Mouse (Mus musculus): ENCODE results near the gene Prrt2. TPM values are rescaled to one million over a fixed set of nuclear protein-coding genes. Genes with fewer than 3 reads are reported as not detected.

Gene Prrt2
- 1.7 and 5.9 TPM in 2 replicates for polyA plus RNA-seq (2012; ENCODE audit: low replicate concordance)

DNA sequence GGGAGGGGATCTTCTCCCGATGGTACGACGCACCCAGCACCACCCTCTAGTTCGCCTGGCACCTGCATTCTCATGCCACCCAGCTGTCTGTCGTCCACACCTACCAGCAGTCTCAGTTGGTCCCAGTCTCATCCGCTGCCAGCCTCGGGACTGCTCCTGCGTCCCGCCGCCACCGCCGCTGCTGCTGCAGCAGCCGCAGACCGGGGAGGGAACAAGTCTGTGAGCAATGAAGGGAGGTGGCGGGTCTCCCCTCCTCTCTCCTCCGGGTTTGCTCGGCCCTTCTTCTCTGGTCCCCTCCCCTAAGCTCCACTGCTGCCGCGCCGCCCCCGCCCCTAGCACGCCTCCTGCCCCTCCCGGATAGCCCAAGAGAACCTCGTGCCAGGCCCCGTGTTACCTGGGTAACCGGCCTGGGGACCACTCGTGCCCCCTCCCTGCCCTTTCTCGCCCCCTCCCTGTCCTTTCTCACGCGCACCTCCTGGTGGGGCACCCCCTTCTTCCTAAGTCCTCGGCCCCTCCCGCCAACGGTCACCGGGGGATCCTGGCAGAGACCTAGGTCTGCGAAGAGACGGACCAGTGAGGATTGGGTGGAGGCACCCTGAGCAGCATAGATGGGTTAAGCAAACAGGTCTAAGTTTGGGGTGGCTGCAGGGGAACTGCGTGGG lies at the start of gene Prrt2, which contains the start of gene Gm42742:
Prrt2 (minus strand) TSS at position 311 of the 662 bp plus-strand sequence.
Gm42742 (minus strand) TSS at position 197 of the 662 bp plus-strand sequence.

DNA sequence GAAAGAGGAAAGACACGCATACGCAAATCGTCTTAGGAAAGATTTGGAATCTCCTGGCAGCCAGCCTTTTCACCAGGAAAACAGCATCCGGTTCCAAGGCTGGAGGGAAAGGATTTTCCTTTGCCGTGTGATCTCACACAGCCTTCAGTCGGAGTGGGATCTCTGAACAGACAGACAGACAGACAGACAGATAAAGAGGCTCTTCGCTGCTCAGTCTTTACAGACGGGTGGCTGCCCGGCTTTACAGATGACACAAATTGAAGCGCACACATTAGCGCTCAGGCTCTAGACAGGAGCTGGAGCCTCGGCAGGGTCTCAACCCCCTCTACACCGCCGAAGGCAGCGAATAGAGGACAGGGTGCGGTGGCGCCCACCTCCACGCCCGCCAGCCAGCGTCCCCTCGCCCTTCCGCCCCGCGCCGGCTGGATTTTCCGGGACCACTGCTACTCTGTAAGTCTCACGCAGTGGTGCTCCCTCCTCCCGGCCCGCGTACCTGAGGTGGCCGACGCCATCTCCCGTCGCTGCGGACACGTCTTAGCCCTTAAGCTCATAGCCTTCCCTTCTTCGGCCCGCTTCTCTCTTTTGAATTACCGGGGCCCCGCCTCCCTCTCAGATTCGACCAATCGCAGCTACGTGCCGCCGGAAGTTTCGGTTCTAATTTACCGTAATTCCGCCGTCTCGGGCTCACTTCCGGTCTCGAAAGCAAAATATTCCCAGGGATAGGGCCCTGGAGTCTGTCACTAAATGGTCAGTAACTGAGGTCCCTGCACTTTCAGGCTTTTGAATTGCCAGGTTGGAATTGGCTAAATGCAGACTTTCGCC lies 21.1 kb upstream of the Prrt2 start, which contains the start of gene Kif22:
Kif22 (minus strand) TSS at position 621 of the 822 bp plus-strand sequence.

DNA sequence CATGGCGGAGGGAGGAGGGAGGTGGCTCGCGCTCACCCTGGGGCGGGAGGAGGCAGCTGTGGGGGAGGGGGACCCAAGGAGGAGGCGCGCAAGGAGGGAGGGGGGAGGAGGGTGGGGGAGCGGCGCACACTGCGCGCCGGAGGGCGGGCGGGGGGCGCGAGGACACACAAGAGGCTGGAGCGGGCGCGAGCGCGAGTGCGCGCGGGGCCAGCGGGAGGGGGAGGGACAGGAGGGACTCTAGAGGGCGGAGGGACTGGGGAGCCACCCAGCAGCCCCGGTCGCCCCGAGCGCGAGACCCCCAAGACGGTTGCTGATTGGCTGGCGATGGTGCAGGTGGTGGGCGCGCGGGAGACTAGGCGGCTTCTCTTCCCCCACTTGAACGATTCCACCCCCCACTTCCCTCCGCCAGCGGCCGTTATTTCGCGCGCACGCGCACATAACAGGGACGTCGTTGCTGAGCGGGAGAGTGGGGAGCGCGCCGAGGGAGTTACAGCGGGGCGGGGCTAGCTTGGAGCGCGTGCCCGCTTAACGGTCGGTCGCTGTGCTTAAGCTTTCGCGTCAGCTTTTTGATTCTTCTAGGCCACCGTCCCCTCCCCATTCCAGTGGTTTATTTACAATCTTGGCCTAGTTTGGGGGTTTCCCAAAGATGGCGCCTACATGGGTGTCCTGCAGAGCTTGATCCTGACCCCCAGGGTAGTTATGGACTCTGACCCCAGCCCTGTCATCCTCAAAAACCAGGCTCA lies 6.1 kb upstream of the Prrt2 start, which contains the start of gene Maz:
Maz (minus strand) TSS at position 54 of the 743 bp plus-strand sequence.

DNA sequence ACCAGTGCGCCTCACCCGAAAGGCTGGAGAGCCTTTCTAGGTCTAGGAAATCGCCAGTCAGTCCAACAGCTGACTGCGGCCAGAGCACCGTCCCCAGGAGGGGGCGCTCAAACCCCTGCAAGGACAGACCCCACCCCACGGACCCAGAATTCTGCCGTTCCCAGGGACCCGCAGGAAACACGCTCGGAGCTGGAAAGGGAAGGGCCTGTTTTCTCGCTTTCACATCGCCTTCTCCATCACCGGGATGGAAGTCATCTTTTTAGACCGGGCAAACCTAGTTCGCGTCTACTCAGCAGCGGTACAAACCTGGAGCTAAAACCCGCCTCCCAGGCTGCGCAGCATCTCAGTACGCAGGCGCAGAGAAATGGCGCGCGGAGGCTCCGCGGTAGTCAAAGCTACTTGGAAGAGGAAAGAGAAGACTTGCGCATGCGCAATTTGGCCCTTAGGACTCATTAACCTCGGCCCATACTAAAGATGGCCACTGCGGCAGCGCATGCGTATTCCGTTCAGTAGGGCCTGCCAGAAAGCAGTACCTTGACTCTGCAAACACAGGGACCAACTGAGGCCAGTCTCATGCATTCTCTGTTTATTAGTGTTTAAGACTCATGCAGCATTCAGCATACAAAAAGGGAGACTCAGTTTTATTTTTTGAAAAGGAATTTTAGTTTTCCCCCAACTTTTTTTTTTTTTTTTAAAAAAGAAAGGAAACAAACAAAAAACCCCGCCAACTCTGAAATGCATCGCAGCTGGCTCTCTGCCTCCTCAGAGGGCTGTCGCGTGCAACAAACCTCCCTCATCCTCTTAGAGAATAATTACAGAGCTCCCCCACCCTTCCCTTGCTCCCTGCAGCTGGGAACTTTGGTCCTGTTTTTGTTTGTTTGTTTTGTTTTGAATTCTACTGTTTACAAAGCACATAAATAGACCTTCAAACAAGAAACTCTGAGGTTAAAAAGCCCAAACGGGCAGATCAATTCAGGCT lies 3.8 kb downstream of the Prrt2 start, which contains the start of gene Pagr1a:
Pagr1a (minus strand) TSS at position 382 of the 979 bp plus-strand sequence.

DNA sequence TGATC lies 4.7 kb downstream of the Prrt2 start, which contains the start of gene Pagr1b:
Pagr1b (minus strand) TSS at position 4 of the 5 bp plus-strand sequence.

DNA sequence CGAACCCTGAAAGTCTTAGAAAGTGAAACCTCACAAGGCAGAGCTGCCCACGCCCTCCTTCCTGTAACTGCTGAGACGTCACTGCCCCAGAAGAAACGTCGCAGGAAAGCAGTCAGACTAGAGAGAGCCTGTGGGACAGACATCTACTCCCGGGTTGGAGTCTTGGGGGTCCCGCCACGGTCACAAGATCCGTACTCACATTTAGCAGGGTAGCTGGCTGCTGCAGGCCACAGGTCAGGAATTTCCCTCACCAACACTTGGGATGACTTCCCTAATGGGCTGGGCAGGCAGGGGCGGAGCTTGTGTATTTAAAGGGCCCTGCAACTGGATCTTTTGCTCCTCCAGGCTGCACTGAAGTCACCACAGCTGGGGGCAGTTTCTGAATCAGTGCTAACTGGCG lies 6.7 kb downstream of the Prrt2 start, which contains the start of gene Mvp:
Mvp (minus strand) TSS at position 302 of the 400 bp plus-strand sequence.

DNA sequence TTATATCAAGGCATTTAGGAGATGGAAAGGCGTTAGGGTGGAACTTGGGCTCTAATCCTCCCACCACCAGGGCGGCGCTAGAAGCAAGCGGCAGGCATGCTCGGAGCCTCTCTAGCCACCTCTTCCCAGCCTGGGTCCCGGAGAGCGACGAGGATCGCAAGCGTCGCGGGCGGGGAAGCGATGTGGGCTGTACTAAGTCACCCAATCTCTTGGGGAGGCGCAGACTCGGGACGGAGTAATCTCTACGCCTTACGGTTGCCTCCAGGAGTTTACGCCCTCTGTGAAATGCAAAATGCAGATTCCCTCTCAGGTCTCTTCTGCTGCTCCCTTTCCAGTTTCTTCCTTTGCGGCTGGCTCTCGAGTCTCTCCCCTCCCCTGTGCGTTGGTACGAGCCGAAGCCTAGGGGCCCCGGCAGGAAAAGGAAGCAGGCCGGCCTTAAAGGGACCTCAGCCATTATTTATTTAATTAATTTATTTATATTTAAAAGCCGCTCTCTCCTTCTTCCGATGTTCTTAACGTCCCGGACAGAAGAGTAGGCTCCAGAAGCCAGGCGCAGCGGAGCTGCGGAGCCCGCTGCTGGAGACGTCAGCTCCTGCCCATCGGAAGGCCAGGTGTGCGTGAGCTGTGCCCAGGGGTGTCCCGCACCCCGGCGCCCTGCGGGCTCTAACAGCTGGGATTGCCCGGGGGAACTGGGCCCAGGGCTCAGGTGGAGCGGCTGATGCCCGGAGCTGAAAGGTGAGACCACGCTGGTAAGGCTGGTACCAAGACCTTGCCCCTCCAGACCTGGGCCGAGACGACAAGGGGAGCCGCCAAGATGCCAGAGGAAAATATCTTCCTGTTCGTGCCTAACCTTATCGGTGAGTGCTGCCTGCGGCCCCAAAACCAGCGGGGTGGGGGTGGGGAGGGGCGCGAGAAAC lies 44.8 kb downstream of the Prrt2 start, which contains the start of gene Cdiptos:
Cdiptos (minus strand) TSS at position 149 of the 917 bp plus-strand sequence.

DNA sequence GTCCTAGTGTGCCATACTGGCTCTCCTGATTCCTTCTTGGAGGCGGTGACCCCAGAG lies 45.3 kb downstream of the Prrt2 start, which contains the start of gene Cdipt:
Cdipt (plus strand) TSS at position 22 of the 57 bp plus-strand sequence.

Other genes with a start within 250 kb of the Prrt2 start
- gene Ypel3, start 244.3 kb downstream of the Prrt2 start, polyA plus RNA-seq (2012; ENCODE audit: low replicate concordance), result 614 and 1,558 TPM in 2 replicates
- 20.6 and 32.8 TPM in 2 replicates for gene Tbx6, start 239.7 kb downstream of the Prrt2 start, polyA plus RNA-seq (2012; ENCODE audit: low replicate concordance)
- 144 and 186 TPM in 2 replicates for gene Ppp4c, start 228.7 kb downstream of the Prrt2 start, polyA plus RNA-seq (2012; ENCODE audit: low replicate concordance)
- gene Fam57b, start 223.5 kb downstream of the Prrt2 start, polyA plus RNA-seq (2012; ENCODE audit: low replicate concordance), result 0.18 TPM in 1 of 2 replicates, not detected in the other
- gene 4930451I11Rik, start 189.6 kb downstream of the Prrt2 start, polyA plus RNA-seq (2012; ENCODE audit: low replicate concordance), result not detected in 2 replicates
- gene Doc2a, start 173.8 kb downstream of the Prrt2 start, polyA plus RNA-seq (2012; ENCODE audit: low replicate concordance), result not detected in 2 replicates
- 46.3 and 48.6 TPM in 2 replicates for gene Hirip3, start 159.2 kb downstream of the Prrt2 start, polyA plus RNA-seq (2012; ENCODE audit: low replicate concordance)
- 411 and 521 TPM in 2 replicates for gene Ino80e, start 158.8 kb downstream of the Prrt2 start, polyA plus RNA-seq (2012; ENCODE audit: low replicate concordance)
- gene Taok2, start 136.5 kb downstream of the Prrt2 start, polyA plus RNA-seq (2012; ENCODE audit: low replicate concordance), result 190 and 438 TPM in 2 replicates
- gene Tmem219, start 98.3 kb downstream of the Prrt2 start, polyA plus RNA-seq (2012; ENCODE audit: low replicate concordance), result 94.2 and 130 TPM in 2 replicates
- 30.5 and 84.4 TPM in 2 replicates for gene Kctd13, start 92.3 kb downstream of the Prrt2 start, polyA plus RNA-seq (2012; ENCODE audit: low replicate concordance)
- not detected in 2 replicates for gene Asphd1, start 71.6 kb downstream of the Prrt2 start, polyA plus RNA-seq (2012; ENCODE audit: low replicate concordance)
- 2.3 and 3.7 TPM in 2 replicates for gene Sez6l2, start 70.6 kb downstream of the Prrt2 start, polyA plus RNA-seq (2012; ENCODE audit: low replicate concordance)
- gene Cdipt, start 45.3 kb downstream of the Prrt2 start, polyA plus RNA-seq (2012; ENCODE audit: low replicate concordance), result 122 and 191 TPM in 2 replicates
- gene Cdiptos, start 45.1 kb downstream of the Prrt2 start, polyA plus RNA-seq (2012; ENCODE audit: low replicate concordance), result 0.29 and 0.57 TPM in 2 replicates
- 41.4 and 44.2 TPM in 2 replicates for gene Mvp, start 6.6 kb downstream of the Prrt2 start, polyA plus RNA-seq (2012; ENCODE audit: low replicate concordance)
- 2.3 and 8.3 TPM in 2 replicates for gene Pagr1b, start 4.7 kb downstream of the Prrt2 start, polyA plus RNA-seq (2012; ENCODE audit: low replicate concordance)
- 4.2 and 54.7 TPM in 2 replicates for gene Pagr1a, start 3.9 kb downstream of the Prrt2 start, polyA plus RNA-seq (2012; ENCODE audit: low replicate concordance)
- gene Gm42742, start 114 bp downstream of the Prrt2 start, polyA plus RNA-seq (2012; ENCODE audit: low replicate concordance), result 120 and 325 TPM in 2 replicates
- 317 and 823 TPM in 2 replicates for gene Maz, start 5.8 kb upstream of the Prrt2 start, polyA plus RNA-seq (2012; ENCODE audit: low replicate concordance)
- gene Kif22, start 21.3 kb upstream of the Prrt2 start, polyA plus RNA-seq (2012; ENCODE audit: low replicate concordance), result 2.6 and 9.1 TPM in 2 replicates
- gene Zg16, start 66.1 kb upstream of the Prrt2 start, polyA plus RNA-seq (2012; ENCODE audit: low replicate concordance), result 0.27 TPM in 1 of 2 replicates, not detected in the other
- gene AI467606, start 70.1 kb upstream of the Prrt2 start, polyA plus RNA-seq (2012; ENCODE audit: low replicate concordance), result 271 and 357 TPM in 2 replicates
- 5.7 and 7.0 TPM in 2 replicates for gene Qprt, start 101.0 kb upstream of the Prrt2 start, polyA plus RNA-seq (2012; ENCODE audit: low replicate concordance)
- 81.8 and 125 TPM in 2 replicates for gene Spn, start 116.6 kb upstream of the Prrt2 start, polyA plus RNA-seq (2012; ENCODE audit: low replicate concordance)
- 63.2 and 81.0 TPM in 2 replicates for gene Cd2bp2, start 174.8 kb upstream of the Prrt2 start, polyA plus RNA-seq (2012; ENCODE audit: low replicate concordance)
- gene Tbc1d10b, start 187.3 kb upstream of the Prrt2 start, polyA plus RNA-seq (2012; ENCODE audit: low replicate concordance), result 48.8 and 114 TPM in 2 replicates
- 3.8 TPM in 1 of 2 replicates, not detected in the other for gene Mylpf, start 187.7 kb upstream of the Prrt2 start, polyA plus RNA-seq (2012; ENCODE audit: low replicate concordance)
- gene Zfp553, start 211.8 kb upstream of the Prrt2 start, polyA plus RNA-seq (2012; ENCODE audit: low replicate concordance), result 19.8 and 21.6 TPM in 2 replicates
- gene Sept1, start 211.9 kb upstream of the Prrt2 start, polyA plus RNA-seq (2012; ENCODE audit: low replicate concordance), result 741 and 939 TPM in 2 replicates
- 30.4 and 62.4 TPM in 2 replicates for gene Zfp771, start 223.1 kb upstream of the Prrt2 start, polyA plus RNA-seq (2012; ENCODE audit: low replicate concordance)
- 11.9 and 40.3 TPM in 2 replicates for gene Dctpp1, start 239.5 kb upstream of the Prrt2 start, polyA plus RNA-seq (2012; ENCODE audit: low replicate concordance)